ENCODE assay signal across 12 mouse cellular contexts in genomic region chr16:57419332-57419731, GRCm38 (mm10).
DNase-seq lines count a peak whose midpoint lies in the region; ATAC-seq and TF ChIP-seq lines count a peak whose summit lies in the region.
"Had no signal": no experiment of that assay in that cellular context is flagged by ENCODE, and none has a peak within 500 bp of the region (broad histone marks: within the 10 kb centered on the region; RNA-seq: fewer than 3 reads in every experiment).

No protein-coding gene starts in this region.

- H3K27me3 ChIP-seq in kidney, postnatal 0 days (ENCODE audit: insufficient read depth, low read length): no peaks in the 10 kb centered on the region
- H3K27me3 ChIP-seq in Patski: no peaks in the 10 kb centered on the region
- H3K27me3 ChIP-seq in heart, embryonic 10.5 days (ENCODE audit: insufficient read depth, poor library complexity, severe bottlenecking): no peaks in the 10 kb centered on the region
- no peaks in the 10 kb centered on the region for H3K27me3 ChIP-seq in lung, postnatal 0 days (replicated peaks; ENCODE audit: insufficient read depth, low read length)
- H3K27me3 ChIP-seq in forebrain, embryonic 10.5 days (ENCODE audit: poor library complexity, severe bottlenecking): no peaks in the 10 kb centered on the region
- H3K27me3 ChIP-seq: embryonic facial prominence, embryonic 13.5 days; liver, embryonic 15.5 days had no signal

- CTCF ChIA-PET in Patski (lab: Charles Lee): no interaction called here

- in situ Hi-C loops in Patski (cut with MboI; ENCODE audit: low pct_unique_long_range_greater_than_20kb): loop anchor here (25.0 kb wide), 1 partner anchor 143 kb away; no protein-coding TSS in a partner anchor

- WGBS in kidney, postnatal 0 days: 39% methylated on average over 5 of the region's 5 CpGs
- 21% methylated on average over 5 of the region's 5 CpGs for WGBS in heart, embryonic 10.5 days
- WGBS in lung, postnatal 0 days: 54% methylated on average over 5 of the region's 5 CpGs
- 78% methylated on average over 5 of the region's 5 CpGs for WGBS in forebrain, embryonic 10.5 days

- H3K4me2 ChIP-seq in kidney, postnatal 0 days (ENCODE audit: low read length): no peak overlapping the region
- no peak overlapping the region for H3K4me2 ChIP-seq in lung, postnatal 0 days (replicated peaks; ENCODE audit: low read depth, low read length)
- H3K4me2 ChIP-seq: embryonic facial prominence, embryonic 13.5 days; hindbrain, embryonic 14.5 days; liver, embryonic 15.5 days had no signal

- no peak overlapping the region for H3K4me3 ChIP-seq in kidney, postnatal 0 days (replicated peaks; ENCODE audit: low read depth, low read length)
- no peak overlapping the region for H3K4me3 ChIP-seq in heart, embryonic 10.5 days
- H3K4me3 ChIP-seq in lung, postnatal 0 days (ENCODE audit: low read depth, low read length): no peak overlapping the region
- H3K4me3 ChIP-seq in forebrain, embryonic 10.5 days: no peak overlapping the region
- H3K4me3 ChIP-seq: embryonic facial prominence, embryonic 13.5 days; liver, embryonic 15.5 days had no signal

- 0 out of 2 replicates have a peak overlapping the region, but pooled peaks have one; percentile 32 for H3K27ac ChIP-seq in kidney, postnatal 0 days
- peak overlapping the region; percentile 72 for H3K27ac ChIP-seq in heart, embryonic 10.5 days
- 0 out of 2 replicates have a peak overlapping the region, but pooled peaks have one; percentile 44 for H3K27ac ChIP-seq in lung, postnatal 0 days (ENCODE audit: low read length)
- no peak overlapping the region for H3K27ac ChIP-seq in forebrain, embryonic 10.5 days
- H3K27ac ChIP-seq: embryonic facial prominence, embryonic 13.5 days; hindbrain, embryonic 14.5 days; liver, embryonic 15.5 days had no signal

- no peaks in the 10 kb centered on the region for H3K36me3 ChIP-seq in kidney, postnatal 0 days (ENCODE audit: insufficient read depth, low read length)
- H3K36me3 ChIP-seq in heart, embryonic 10.5 days: no peaks in the 10 kb centered on the region
- no peaks in the 10 kb centered on the region for H3K36me3 ChIP-seq in lung, postnatal 0 days (ENCODE audit: insufficient read depth, low read length)
- no peaks in the 10 kb centered on the region for H3K36me3 ChIP-seq in forebrain, embryonic 10.5 days (replicated peaks)
- H3K36me3 ChIP-seq: embryonic facial prominence, embryonic 13.5 days; liver, embryonic 15.5 days had no signal

- TF ChIP-seq CTCF in kidney, postnatal 0 days (IDR thresholded peaks at IDR 0.05; ENCODE audit: low read depth): no peak
- TF ChIP-seq CTCF in Patski (IDR thresholded peaks at IDR 0.05): no peak
- TF ChIP-seq CTCF in lung, postnatal 0 days (IDR thresholded peaks at IDR 0.05): no peak

- no peak for TF ChIP-seq EP300 in lung, postnatal 0 days (IDR thresholded peaks at IDR 0.05)

- no peaks in the 10 kb centered on the region for H3K9me3 ChIP-seq in kidney, postnatal 0 days (replicated peaks; ENCODE audit: low read length)
- H3K9me3 ChIP-seq in heart, embryonic 10.5 days: no peaks in the 10 kb centered on the region
- H3K9me3 ChIP-seq in lung, postnatal 0 days (ENCODE audit: low read length): no peaks in the 10 kb centered on the region
- no peaks in the 10 kb centered on the region for H3K9me3 ChIP-seq in forebrain, embryonic 10.5 days
- H3K9me3 ChIP-seq: liver, embryonic 15.5 days had no signal

- peak; percentile 44; the same call in 1 of the 2 replicates for ATAC-seq in kidney, postnatal 0 days (replicated peaks; ENCODE audit: low FRiP score, low read depth)
- ATAC-seq in Patski: peak; percentile 74
- ATAC-seq in lung, postnatal 0 days: peak; percentile 59

- no peak overlapping the region for H3K9ac ChIP-seq in kidney, postnatal 0 days (ENCODE audit: low read depth, low read length)
- no peak overlapping the region for H3K9ac ChIP-seq in lung, postnatal 0 days (replicated peaks; ENCODE audit: low read depth)
- H3K9ac ChIP-seq: embryonic facial prominence, embryonic 13.5 days; hindbrain, embryonic 14.5 days; liver, embryonic 15.5 days had no signal

- POLR2A ChIA-PET in Patski (lab: Charles Lee): no interaction called here

- H3K4me1 ChIP-seq in kidney, postnatal 0 days (replicated peaks; ENCODE audit: insufficient read depth, low read length): peaks cover 23% of the 10 kb centered on the region
- H3K4me1 ChIP-seq in heart, embryonic 10.5 days: peaks cover 46% of the 10 kb centered on the region
- H3K4me1 ChIP-seq in lung, postnatal 0 days (ENCODE audit: insufficient read depth, low read depth, low read length): peaks cover 11% of the 10 kb centered on the region
- peaks cover 8% of the 10 kb centered on the region for H3K4me1 ChIP-seq in forebrain, embryonic 10.5 days
- H3K4me1 ChIP-seq: liver, embryonic 15.5 days had no signal

- DNase-seq in kidney, postnatal 0 days (ENCODE audit: low spot score): no peak
- DNase-seq in kidney, adult 9 months: no peak
- no peak for DNase-seq in Patski (ENCODE audit: low read depth, low spot score)
- peak; percentile 78 for DNase-seq in heart, embryonic 10.5 days (ENCODE audit: low spot score)
- DNase-seq in lung, postnatal 0 days (ENCODE audit: low spot score): peak; percentile 70
- DNase-seq in forebrain, embryonic 10.5 days (ENCODE audit: extremely low spot score, low spot score): no peak
- DNase-seq in layer of hippocampus, adult 9-11 months: no peak
- no peak for DNase-seq in cerebellum, adult 18-20 months
- DNase-seq: thymus, postnatal 4 days had no signal

Comparison
In these comparisons a context has a peak if more than half of its experiments do, and no peak if none do; other contexts are left out.
1. DNase-seq: peak in heart, embryonic 10.5 days (single experiment) and lung, postnatal 0 days (single experiment); none in kidney, postnatal 0 days (single experiment), kidney, adult 9 months (single experiment), Patski (single experiment), forebrain, embryonic 10.5 days (single experiment), layer of hippocampus, adult 9-11 months (single experiment) and cerebellum, adult 18-20 months (0 of 2).
2. Peak in every context shown above with its lines, with median percentiles within 50 percentile points of each other: ATAC-seq.